Comparison of ENCODE assay signal across 25 mouse cellular contexts in genomic region chr1:56723656-56724055, GRCm38 (mm10).
"Had no signal": no experiment of that assay in that cellular context is flagged by ENCODE, and none has a peak within 500 bp of the region (broad histone marks: within the 10 kb centered on the region; RNA-seq: fewer than 3 reads in every experiment).

No protein-coding gene starts in this region.

- H3K9me3 ChIP-seq: embryonic facial prominence, embryonic 10.5 days; embryonic facial prominence, embryonic 12.5 days; embryonic facial prominence, embryonic 13.5 days; embryonic facial prominence, embryonic 15.5 days; forebrain, embryonic 12.5 days; forebrain, embryonic 13.5 days; forebrain, embryonic 15.5 days had no signal

- H3K4me3 ChIP-seq: embryonic facial prominence, embryonic 10.5 days; embryonic facial prominence, embryonic 12.5 days; embryonic facial prominence, embryonic 13.5 days; embryonic facial prominence, embryonic 15.5 days; erythroblast, embryonic 14.5 days; forebrain, embryonic 12.5 days; forebrain, embryonic 13.5 days; forebrain, embryonic 15.5 days; gastrocnemius, adult 2 months; heart, adult 2 months had no signal

- ATAC-seq: forebrain, embryonic 13.5 days; forebrain, embryonic 14.5 days; forebrain, embryonic 15.5 days; forebrain, embryonic 16.5 days; forebrain, postnatal 0 days had no signal

- DNase-seq: cerebellum, adult 9-11 months; cerebellum, postnatal 10 days; cerebellum, postnatal 14 days; cerebellum, postnatal 25 days; cerebellum, postnatal 36 days; embryo, embryonic 11 days; forebrain, postnatal 0 days; gastrocnemius, adult 2 months; gastrocnemius, postnatal 10 days; gastrocnemius, postnatal 14 days; gastrocnemius, postnatal 25 days; gastrocnemius, postnatal 36 days; heart, adult 11 months; heart, adult 18-20 months; heart, adult 2 months had no signal

- H3K27ac ChIP-seq: embryonic facial prominence, embryonic 10.5 days; embryonic facial prominence, embryonic 12.5 days; embryonic facial prominence, embryonic 13.5 days; embryonic facial prominence, embryonic 15.5 days; forebrain, embryonic 12.5 days; forebrain, embryonic 13.5 days; forebrain, embryonic 15.5 days; gastrocnemius, adult 2 months; heart, adult 2 months had no signal

- H3K36me3 ChIP-seq: embryonic facial prominence, embryonic 10.5 days; embryonic facial prominence, embryonic 12.5 days; embryonic facial prominence, embryonic 13.5 days; embryonic facial prominence, embryonic 15.5 days; forebrain, embryonic 12.5 days; forebrain, embryonic 15.5 days had no signal

- H3K27me3 ChIP-seq: embryonic facial prominence, embryonic 12.5 days; embryonic facial prominence, embryonic 13.5 days; embryonic facial prominence, embryonic 15.5 days; forebrain, embryonic 12.5 days; forebrain, embryonic 13.5 days; forebrain, embryonic 15.5 days had no signal

- H3K4me1 ChIP-seq: embryonic facial prominence, embryonic 12.5 days; embryonic facial prominence, embryonic 13.5 days; embryonic facial prominence, embryonic 15.5 days had no signal

- H3K9ac ChIP-seq: embryonic facial prominence, embryonic 12.5 days; embryonic facial prominence, embryonic 13.5 days; embryonic facial prominence, embryonic 15.5 days; forebrain, embryonic 12.5 days; forebrain, embryonic 13.5 days; forebrain, embryonic 15.5 days; forebrain, postnatal 0 days had no signal
